Mouse (Mus musculus) kidney, postnatal 25 days (tissue): ENCODE measurements around the gene Tbl1x.

Experiments
- DNase-seq, 2 experiments: peaks; one replicate each; pipeline ENCODE4 v3.0.0; 2021; ENCODE audit warnings: mixed read lengths in 2 of 2

Gene Tbl1x

GRCm38 (mm10) chrX:77613041-77613440 lies 102.2 kb downstream of the Tbl1x start:
- DNase-seq = no peak

- no peak for DNase-seq
Measured at GRCm38 (mm10) chrX:77615735-77616293, 105.0 kb downstream of the Tbl1x start.

GRCm38 (mm10) chrX:77617368-77618144 lies 106.7 kb downstream of the Tbl1x start:
- DNase-seq = no peak

DNA sequence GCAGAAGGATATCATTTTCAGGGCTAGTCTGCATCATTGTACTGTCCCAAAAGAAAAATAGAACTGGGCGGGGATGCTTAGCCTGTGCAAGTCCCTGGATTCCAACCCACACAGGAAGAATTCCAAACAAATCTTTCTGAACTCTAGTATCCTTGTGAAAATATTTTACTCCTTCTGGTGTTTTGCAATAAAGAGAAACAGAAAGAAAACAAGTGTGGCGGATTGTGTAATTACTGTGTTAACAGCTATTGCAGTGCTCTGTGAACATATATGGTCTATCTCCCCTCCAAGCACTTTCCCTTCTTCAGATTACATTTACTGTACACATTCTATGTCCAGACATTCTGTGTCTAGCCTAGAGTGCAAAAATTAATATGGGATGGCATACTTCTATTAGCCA lies 119.6 kb downstream of the Tbl1x start:
- DNase-seq = peak in 1 of 2 experiments; percentile 27

- DNase-seq = no peak
Measured at GRCm38 (mm10) chrX:77636499-77636898, 125.7 kb downstream of the Tbl1x start.

GRCm38 (mm10) chrX:77638076-77638475 lies 127.3 kb downstream of the Tbl1x start:
- DNase-seq = peak in 1 of 2 experiments; percentile 49

DNA sequence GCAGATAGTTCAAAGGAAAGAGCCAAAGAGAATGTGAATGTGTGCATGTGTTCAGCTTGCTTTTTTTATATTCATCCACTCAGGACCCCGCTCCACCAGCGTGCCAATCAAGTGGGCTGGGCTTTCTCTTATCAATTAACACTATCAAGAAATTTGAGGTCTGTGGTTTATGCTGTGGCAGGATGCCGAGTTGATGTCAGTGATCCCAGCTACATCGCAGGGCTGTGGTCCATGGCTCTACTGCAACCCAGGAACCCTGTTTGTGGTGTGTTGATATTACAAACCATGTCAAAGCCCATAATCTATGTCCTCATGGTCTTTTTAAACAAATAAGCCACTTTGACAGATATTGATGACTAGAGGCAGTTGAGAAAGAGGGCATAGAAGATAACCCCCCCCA lies 129.5 kb downstream of the Tbl1x start:
- no peak for DNase-seq

GRCm38 (mm10) chrX:77646164-77646563 lies 135.4 kb downstream of the Tbl1x start:
- no peak for DNase-seq

- peak; percentile 30 to 67 for DNase-seq
Measured at GRCm38 (mm10) chrX:77650246-77650645, 139.4 kb downstream of the Tbl1x start.

DNA sequence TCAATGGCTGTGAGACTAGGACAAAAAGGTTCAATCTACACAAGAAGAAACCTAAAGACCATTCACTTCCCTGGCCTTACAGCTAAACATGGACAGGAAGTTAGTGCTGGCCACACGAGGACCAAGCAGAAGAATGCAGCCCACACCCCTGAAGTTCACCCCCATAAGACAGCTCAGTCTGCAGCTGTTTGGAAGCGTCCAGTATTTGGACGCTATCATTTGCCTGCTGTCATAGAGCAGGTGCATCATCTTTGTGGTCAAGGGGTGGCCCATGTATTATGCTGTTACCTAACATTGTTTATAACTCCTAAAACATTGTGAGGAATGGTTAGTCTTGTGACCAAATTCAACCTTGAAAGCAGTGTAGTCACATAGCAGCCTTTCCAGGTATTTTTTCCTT lies 151.2 kb downstream of the Tbl1x start:
- no peak for DNase-seq

DNA sequence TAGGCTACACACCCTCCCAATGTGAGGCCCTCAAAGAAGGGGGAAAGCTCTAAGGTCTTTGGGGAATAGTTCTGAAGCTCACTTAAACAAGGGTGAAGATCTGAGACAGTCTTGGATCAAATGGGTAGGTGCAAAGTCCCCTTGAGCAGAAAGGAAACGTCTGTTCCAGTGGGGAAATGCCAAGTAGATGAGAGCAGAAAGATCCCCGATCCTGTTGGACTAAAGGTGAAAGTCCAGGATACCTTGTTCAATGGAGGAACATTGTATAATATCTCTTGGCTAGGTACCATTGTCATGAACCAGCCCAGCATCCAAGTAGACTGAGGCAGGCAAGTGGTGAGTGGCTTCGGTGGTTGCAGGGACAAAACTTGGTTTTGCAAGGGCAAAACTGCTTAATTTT lies 152.5 kb downstream of the Tbl1x start:
- DNase-seq = no peak

DNA sequence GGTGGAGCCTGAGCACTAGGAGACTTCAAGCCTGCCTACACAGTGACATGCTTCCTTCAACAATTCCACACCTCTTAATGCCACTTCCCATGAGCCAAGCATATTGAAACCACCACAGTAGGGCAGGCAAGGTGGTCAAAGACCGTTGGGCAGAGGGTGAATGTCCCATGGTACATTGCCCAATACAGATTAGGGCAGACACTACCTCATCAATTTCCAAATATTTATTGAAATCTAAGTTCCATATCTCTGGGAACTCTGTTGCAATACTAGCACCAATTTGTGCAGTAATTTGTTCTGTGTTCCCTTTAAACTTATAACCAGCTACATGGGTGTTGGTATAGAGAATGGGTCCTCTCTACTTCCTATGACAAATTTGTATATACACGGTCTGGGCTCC lies 154.2 kb downstream of the Tbl1x start:
- no peak for DNase-seq

DNA sequence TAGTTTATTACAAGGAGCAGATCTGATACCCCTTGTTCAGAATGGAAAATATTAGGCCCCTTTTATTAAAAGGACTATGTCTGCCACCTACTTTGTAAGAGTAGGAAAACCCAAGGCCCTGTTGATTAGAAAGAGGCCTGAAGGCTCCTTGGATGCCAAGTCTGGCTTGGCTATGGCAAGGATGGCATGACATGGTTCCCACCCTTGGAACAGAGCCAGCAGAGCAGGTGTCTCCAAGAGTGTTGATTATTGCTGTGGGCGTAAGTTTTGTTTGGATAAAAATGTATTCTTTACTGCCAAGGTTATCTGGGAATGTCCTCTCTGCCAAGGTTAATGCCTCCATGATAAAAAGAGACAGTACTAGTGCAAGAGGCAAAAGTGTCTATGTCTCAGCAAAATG lies 156.1 kb downstream of the Tbl1x start:
- no peak for DNase-seq

DNA sequence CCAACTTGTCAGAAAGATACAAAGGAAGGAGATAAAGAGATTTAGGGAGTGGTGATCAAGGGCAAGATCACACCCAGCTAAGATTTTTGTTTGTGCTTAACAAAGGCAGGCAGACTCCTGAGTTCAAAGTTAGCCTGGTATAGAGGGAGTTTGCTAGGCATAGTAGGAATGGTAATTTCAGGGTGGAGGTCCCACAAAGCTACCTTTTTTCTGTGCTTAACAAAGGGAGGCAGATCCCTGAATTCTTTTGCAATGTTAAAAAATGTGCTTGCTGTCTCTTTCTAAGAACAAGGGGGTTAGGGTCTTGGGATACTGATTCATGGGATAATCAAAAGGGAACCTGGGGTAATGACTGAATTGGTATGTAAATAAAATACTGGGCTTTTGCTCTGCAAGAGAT lies 156.6 kb downstream of the Tbl1x start:
- no peak for DNase-seq

GRCm38 (mm10) chrX:77669779-77670550 lies 159.2 kb downstream of the Tbl1x start:
- no peak for DNase-seq
